Mouse (Mus musculus) erythroblast, embryonic 14.5 days (primary cell): ENCODE measurements around the gene Gm10447. TPM values are rescaled to one million over a fixed set of nuclear protein-coding genes. Genes with fewer than 3 reads are reported as not detected.

Experiments used
- H3K27me3 ChIP-seq: 2 replicates; pipeline ENCODE4 v1.6.1; 2012; ENCODE audit warnings: inconsistent platforms; ENCODE audit not compliant: control insufficient read depth
- H3K36me3 ChIP-seq: 2 replicates; pipeline ENCODE4 v1.6.1; 2012; ENCODE audit warnings: mild to moderate bottlenecking, inconsistent platforms; ENCODE audit not compliant: control insufficient read depth
- H3K4me1 ChIP-seq: 2 replicates; pipeline ENCODE4 v1.6.1; 2012; ENCODE audit warnings: inconsistent platforms; ENCODE audit not compliant: control insufficient read depth
- H3K4me3 ChIP-seq: replicated peaks from 2 replicates; pipeline ENCODE3; 2012; ENCODE audit warnings: moderate library complexity, mild to moderate bottlenecking, inconsistent platforms
- H3K9me3 ChIP-seq: 2 replicates; pipeline ENCODE4 v1.6.1; 2012; ENCODE audit warnings: low read length, inconsistent platforms, mixed read lengths; ENCODE audit not compliant: control insufficient read depth
- GATA1 ChIP-seq: IDR thresholded peaks from 2 replicates; pipeline ENCODE4 v1.6.1; 2012; ENCODE audit warnings: low read length, inconsistent platforms, mixed read lengths
- TAL1 ChIP-seq: IDR thresholded peaks from 3 replicates; pipeline ENCODE4 v1.6.1; 2012; ENCODE audit warnings: low read length, inconsistent platforms, mixed read lengths
- polyA plus RNA-seq: library from polyadenylated mRNA; stranded (reverse); fragments of >175 nt; gene quantifications from 2 replicates; pipeline ENCODE4 v1.2.3, GENCODE M21; 2012

Gm10447 gene
- polyA plus RNA-seq, 1 experiment, result not detected

- TF ChIP-seq GATA1, result no peak
- no peak for TF ChIP-seq TAL1
- Histone ChIP-seq H3K4me1 (peaks cover 11% of the 10 kb centered on the region), H3K9me3 (no peaks in the 10 kb centered on the region), H3K4me3 (no peak overlapping the region), H3K36me3 (peaks cover 47% of the 10 kb centered on the region), H3K27me3 (no peaks in the 10 kb centered on the region)
Observed at GRCm38 (mm10) chr11:53424826-53425225, 32.1 kb downstream of the Gm10447 start.

DNA sequence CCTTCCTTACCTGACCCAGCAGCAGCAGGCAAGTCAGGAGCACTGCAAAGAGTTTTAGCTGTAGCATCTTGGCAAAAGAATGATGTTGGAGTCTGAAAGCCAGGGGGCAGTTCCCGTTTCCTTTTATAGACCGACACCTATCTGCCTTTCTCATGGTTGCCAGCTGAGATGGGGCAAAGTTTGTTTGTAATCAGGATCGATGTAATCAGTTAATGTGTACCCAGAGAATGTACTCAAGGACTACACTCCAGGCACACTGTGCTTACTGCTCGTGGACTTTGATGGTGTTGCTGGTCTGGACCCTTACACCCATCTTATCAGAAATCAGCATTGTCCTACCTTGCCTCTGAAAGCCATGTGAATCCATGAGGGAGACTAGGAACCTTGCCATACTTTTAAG is 33.9 kb downstream of the Gm10447 start, which contains the start of gene Leap2:
Leap2 (minus strand) TSS at position 135 of the 400 bp plus-strand sequence.
- Histone ChIP-seq H3K4me1 (no peaks in the 10 kb centered on the region; the same call in 1 of the 2 replicates), H3K4me3 (peak within 1 kb of the TSS; percentile 35), H3K36me3 (peaks cover 46% of the 10 kb centered on the region), H3K27me3 (no peaks in the 10 kb centered on the region), H3K9me3 (no peaks in the 10 kb centered on the region)
- no peak for TF ChIP-seq GATA1
- no peak for TF ChIP-seq TAL1

DNA sequence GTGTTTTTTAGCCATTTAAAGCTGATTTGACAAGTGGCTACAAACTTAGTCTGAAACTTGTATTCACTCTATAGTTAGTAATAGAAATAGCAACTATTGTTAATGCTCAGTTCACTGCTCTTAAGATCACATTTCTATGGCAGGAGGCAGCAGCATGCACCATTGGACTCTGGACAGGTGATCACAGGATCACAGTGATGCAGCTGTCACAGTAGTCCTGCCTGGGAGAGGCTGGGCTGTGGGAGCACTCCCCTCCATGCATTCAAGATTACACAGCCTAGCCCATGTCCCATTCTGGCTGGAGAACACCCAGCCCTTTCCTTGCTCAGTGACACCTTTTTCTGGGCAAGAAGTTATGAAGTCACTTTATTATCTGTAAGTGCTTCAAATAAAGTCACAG is 38.9 kb downstream of the Gm10447 start:
- H3K36me3 ChIP-seq, result peaks cover 66% of the 10 kb centered on the region
- H3K27me3 ChIP-seq, result no peaks in the 10 kb centered on the region
- H3K4me1 ChIP-seq, result no peaks in the 10 kb centered on the region; the same call in 1 of the 2 replicates
- H3K9me3 ChIP-seq, result no peaks in the 10 kb centered on the region
- H3K4me3 ChIP-seq, result no peak overlapping the region
- TF ChIP-seq TAL1 (no peak), GATA1 (no peak)

- no peaks in the 10 kb centered on the region for H3K27me3 ChIP-seq
- H3K4me3 ChIP-seq, result no peak overlapping the region
- no peaks in the 10 kb centered on the region for H3K9me3 ChIP-seq
- H3K4me1 ChIP-seq, result no peaks in the 10 kb centered on the region; the same call in 1 of the 2 replicates
- TF ChIP-seq GATA1, result no peak
- TF ChIP-seq TAL1, result no peak
- peaks cover 86% of the 10 kb centered on the region for H3K36me3 ChIP-seq
Observed at GRCm38 (mm10) chr11:53413871-53414270, 43.0 kb downstream of the Gm10447 start.

GRCm38 (mm10) chr11:53411738-53412137 is 45.2 kb downstream of the Gm10447 start:
- H3K4me3 ChIP-seq, result no peak overlapping the region
- peaks cover 82% of the 10 kb centered on the region for H3K36me3 ChIP-seq
- H3K9me3 ChIP-seq, result no peaks in the 10 kb centered on the region
- H3K27me3 ChIP-seq, result no peaks in the 10 kb centered on the region
- no peak for TF ChIP-seq TAL1
- no peaks in the 10 kb centered on the region for H3K4me1 ChIP-seq

Other genes with a start within 250 kb of the Gm10447 start
- 0.89 and 0.97 TPM in 2 replicates for gene Hspa4, start 156.7 kb downstream of the Gm10447 start, polyA plus RNA-seq
- 0.04 and 0.09 TPM in 2 replicates for gene Zcchc10, start 132.4 kb downstream of the Gm10447 start, polyA plus RNA-seq
- gene Aff4, start 106.3 kb downstream of the Gm10447 start, polyA plus RNA-seq, result 0.03 and 0.13 TPM in 2 replicates
- gene Leap2, start 33.9 kb downstream of the Gm10447 start, polyA plus RNA-seq, result not detected in 2 replicates
- gene Uqcrq, start 26.3 kb downstream of the Gm10447 start, polyA plus RNA-seq, result 27.5 and 33.3 TPM in 2 replicates
- not detected in 2 replicates for gene Gdf9, start 26.1 kb downstream of the Gm10447 start, polyA plus RNA-seq
- gene Shroom1, start 95 bp upstream of the Gm10447 start, polyA plus RNA-seq, result not detected in 2 replicates
- not detected in 2 replicates for gene Gm9837, start 13.4 kb upstream of the Gm10447 start, polyA plus RNA-seq
- gene Gm9945, start 23.1 kb upstream of the Gm10447 start, polyA plus RNA-seq, result not detected in 2 replicates
- 9.4 and 11.2 TPM in 2 replicates for gene Sowaha, start 23.2 kb upstream of the Gm10447 start, polyA plus RNA-seq
- gene Sept8, start 62.1 kb upstream of the Gm10447 start, polyA plus RNA-seq, result 7.5 and 7.8 TPM in 2 replicates
- 0.31 and 0.37 TPM in 2 replicates for gene Kif3a, start 110.3 kb upstream of the Gm10447 start, polyA plus RNA-seq
- gene Il4, start 161.6 kb upstream of the Gm10447 start, polyA plus RNA-seq, result not detected in 2 replicates
- 0.07 TPM in 1 of 2 replicates, not detected in the other for gene Il13, start 177.6 kb upstream of the Gm10447 start, polyA plus RNA-seq